Mouse (Mus musculus): Measurements from ENCODE around the gene Prdm2.

- TF ChIP-seq CHD2 (IDR thresholded peaks at IDR 0.05; ENCODE audit: low read depth, low read length) (no peak), ZC3H11A (IDR thresholded peaks at IDR 0.05; ENCODE audit: borderline replicate concordance, low read depth, low read length) (no peak), ZNF384 (IDR thresholded peaks at IDR 0.05; ENCODE audit: low read depth, low read length) (no peak), MAFK (IDR thresholded peaks at IDR 0.05; ENCODE audit: insufficient read depth, low read depth, low read length) (no peak)
These were observed 57.8 kb downstream of the Prdm2 start for GRCm38 (mm10) chr4:143155036-143155435.
